25 mouse cellular contexts compared by ENCODE assay signal in genomic region chr6:120076619-120077450, GRCm38 (mm10). TPM values are rescaled to one million over a fixed set of nuclear protein-coding genes. Genes with fewer than 3 reads are reported as not detected.
A peak's percentile ranks its signal among the peaks of the same experiment; 100 is the strongest.
DNase-seq lines count a peak whose midpoint lies in the region; ATAC-seq and TF ChIP-seq lines count a peak whose summit lies in the region.
"Had no signal": no experiment of that assay in that cellular context is flagged by ENCODE, and none has a peak within 500 bp of the region (broad histone marks: within the 10 kb centered on the region; RNA-seq: fewer than 3 reads in every experiment).

No protein-coding gene starts in this region.

- H3K27ac ChIP-seq in bone marrow, adult 2 months (ENCODE audit: control insufficient read depth, insufficient read depth, low read depth, low read length, poor library complexity), result peak overlapping the region; percentile 25; the same call in 1 of the 2 replicates
- no peak overlapping the region for H3K27ac ChIP-seq in midbrain, embryonic 14.5 days (replicated peaks; ENCODE audit: low read depth, low read length)
- H3K27ac ChIP-seq: embryonic facial prominence, embryonic 13.5 days; forebrain, embryonic 13.5 days; gastrocnemius, adult 2 months; lung, embryonic 15.5 days; neural tube, embryonic 13.5 days had no signal

- DNase-seq in CD4-positive, CD25-positive, alpha-beta regulatory T cell, adult 2 months (ENCODE audit: low read depth, low spot score), result peak; percentile 32
- DNase-seq in urinary bladder, postnatal 4 days (ENCODE audit: low spot score in 2 of 2), result no peak
- no peak for DNase-seq in midbrain, embryonic 14.5 days
- no peak for DNase-seq in heart, adult 18-20 months
- DNase-seq: cerebellum, adult 2 months; gastrocnemius, adult 2 months; heart, postnatal 14 days; kidney, adult 9 months; retina, postnatal 1 day; thymus, postnatal 4 days had no signal

- no peaks in the 10 kb centered on the region for H3K36me3 ChIP-seq in midbrain, embryonic 14.5 days (ENCODE audit: control insufficient read depth, insufficient read depth, low read length)
- H3K36me3 ChIP-seq: embryonic facial prominence, embryonic 13.5 days; lung, embryonic 15.5 days; neural tube, embryonic 13.5 days had no signal

- peaks cover 2% of the 10 kb centered on the region for H3K4me1 ChIP-seq in bone marrow, adult 2 months (ENCODE audit: control insufficient read depth, insufficient read depth, low read length)
- H3K4me1 ChIP-seq in midbrain, embryonic 14.5 days (ENCODE audit: control insufficient read depth, insufficient read depth, low read length), result no peaks in the 10 kb centered on the region
- H3K4me1 ChIP-seq: embryonic facial prominence, embryonic 13.5 days; forebrain, embryonic 13.5 days; lung, embryonic 15.5 days; neural tube, embryonic 13.5 days had no signal

- 69% methylated on average over 6 of the region's 6 CpGs for WGBS in bone marrow, adult 2 months
- WGBS in midbrain, embryonic 14.5 days, result 90% methylated on average over 6 of the region's 6 CpGs

- no peak for TF ChIP-seq CTCF in bone marrow, adult 2 months (IDR thresholded peaks at IDR 0.05; ENCODE audit: control insufficient read depth, insufficient read depth, low read length)

- ATAC-seq in hematopoietic stem cell, adult 5-6 weeks (replicated peaks in 1 of 2; ENCODE audit: insufficient read depth in 1 of 2, low FRiP score in 2 of 2, low TSS enrichment in 1 of 2, low read depth in 1 of 2, poor library complexity in 2 of 2, severe bottlenecking in 2 of 2), result peak; percentile 42 to 51; a peak in 2 of 4 replicates
- peak; percentile 80 for ATAC-seq in megakaryocyte progenitor cell, adult 5-6 weeks (replicated peaks; ENCODE audit: poor library complexity)
- no peak for ATAC-seq in midbrain, embryonic 14.5 days (ENCODE audit: low FRiP score, low TSS enrichment)
- ATAC-seq: forebrain, embryonic 13.5 days; hindbrain, embryonic 16.5 days had no signal

- H3K27me3 ChIP-seq in midbrain, embryonic 14.5 days (ENCODE audit: control insufficient read depth, insufficient read depth, low read length), result no peaks in the 10 kb centered on the region
- H3K27me3 ChIP-seq: CH12.LX; embryonic facial prominence, embryonic 13.5 days; forebrain, embryonic 13.5 days; lung, embryonic 15.5 days; neural tube, embryonic 13.5 days had no signal

- H3K9ac ChIP-seq in midbrain, embryonic 14.5 days (replicated peaks; ENCODE audit: low read length), result no peak overlapping the region
- H3K9ac ChIP-seq: embryonic facial prominence, embryonic 13.5 days; forebrain, embryonic 13.5 days; lung, embryonic 15.5 days; neural tube, embryonic 13.5 days had no signal

- H3K9me3 ChIP-seq in midbrain, embryonic 14.5 days (ENCODE audit: control insufficient read depth, low read length), result no peaks in the 10 kb centered on the region
- H3K9me3 ChIP-seq: embryonic facial prominence, embryonic 13.5 days; forebrain, embryonic 13.5 days; lung, embryonic 15.5 days; neural tube, embryonic 13.5 days had no signal

- no peak overlapping the region for H3K4me3 ChIP-seq in bone marrow, adult 2 months (replicated peaks; ENCODE audit: control insufficient read depth, low read depth, low read length)
- H3K4me3 ChIP-seq in midbrain, embryonic 14.5 days (replicated peaks; ENCODE audit: low read depth, low read length), result no peak overlapping the region
- H3K4me3 ChIP-seq: embryonic facial prominence, embryonic 13.5 days; forebrain, embryonic 13.5 days; gastrocnemius, adult 2 months; lung, embryonic 15.5 days; neural tube, embryonic 13.5 days had no signal

- no peak overlapping the region for H3K4me2 ChIP-seq in midbrain, embryonic 14.5 days (ENCODE audit: low read length)
- H3K4me2 ChIP-seq: embryonic facial prominence, embryonic 13.5 days; forebrain, embryonic 13.5 days; lung, embryonic 15.5 days; neural tube, embryonic 13.5 days had no signal

- no peak for TF ChIP-seq POLR2A in bone marrow, adult 2 months (IDR thresholded peaks at IDR 0.05; ENCODE audit: borderline replicate concordance, control insufficient read depth, low read depth, low read length)

RNA-seq across cellular contexts. Expression of gene Ninj2, which starts 16.3 kb away (rescaled TPM):
- not detected in 2 replicates for polyA plus RNA-seq in bone marrow, adult 2 months (2011; ENCODE audit: insufficient read depth, insufficient read length, low replicate concordance, missing spikeins)
- not detected in 2 replicates for total RNA-seq in hematopoietic stem cell, adult 5-6 weeks (2017)
- not detected in 2 replicates for total RNA-seq in megakaryocyte progenitor cell, adult 5-6 weeks (2015)
- not detected in 2 replicates for total RNA-seq in megakaryocyte progenitor cell, adult 5-6 weeks (2017)
- polyA plus RNA-seq in midbrain, embryonic 14.5 days (2014; fragmentation: Nextera tagmentation; extraction: Ambion mirVana), result not detected in 2 replicates
- total RNA-seq in heart, adult 18-20 months (2021), result not detected
- total RNA-seq: gastrocnemius, adult 2 months; heart, adult 8-10 months; heart, postnatal 14 days had no signal
- polyA plus RNA-seq: brain, embryonic 14.5 days; embryonic facial prominence, embryonic 13.5 days; forebrain, embryonic 13.5 days; hindbrain, embryonic 16.5 days; large intestine, adult 2 months; limb, embryonic 11.5 days; neural tube, embryonic 13.5 days; small intestine, adult 2 months; stomach, embryonic 16.5 days had no signal

RNA-seq across cellular contexts. Expression of gene Wnk1, which starts 38.4 kb away (rescaled TPM):
- 113 and 131 TPM in 2 replicates for polyA plus RNA-seq in bone marrow, adult 2 months (2011; ENCODE audit: insufficient read depth, insufficient read length, low replicate concordance, missing spikeins)
- 233 and 335 TPM in 2 replicates for total RNA-seq in hematopoietic stem cell, adult 5-6 weeks (2017)
- total RNA-seq in megakaryocyte progenitor cell, adult 5-6 weeks (2015), result 225 and 297 TPM in 2 replicates
- 157 and 179 TPM in 2 replicates for total RNA-seq in megakaryocyte progenitor cell, adult 5-6 weeks (2017)
- 55.9 and 60.4 TPM in 2 replicates for polyA plus RNA-seq in midbrain, embryonic 14.5 days (2014; fragmentation: Nextera tagmentation; extraction: Ambion mirVana)
- 100 to 1,000 TPM; 416 to 419 TPM for total RNA-seq in heart, adult 18-20 months (2021)
